ENCODE assay signal across 22 mouse cellular contexts in genomic region chr3:59877601-59878000, GRCm38 (mm10). TPM values are rescaled to one million over a fixed set of nuclear protein-coding genes. Genes with fewer than 3 reads are reported as not detected.
A peak's percentile ranks its signal among the peaks of the same experiment; 100 is the strongest.
DNase-seq lines count a peak whose midpoint lies in the region; TF ChIP-seq lines count a peak whose summit lies in the region.
"Not testable (repeated sequence)": the region's sequence is repeated elsewhere in the genome, so short reads cannot be mapped to it uniquely, and the experiment has no call there.
"Had no signal": no experiment of that assay in that cellular context is flagged by ENCODE, and none has a peak within 500 bp of the region (broad histone marks: within the 10 kb centered on the region; RNA-seq: fewer than 3 reads in every experiment).

No protein-coding gene starts in this region.

- not testable (repeated sequence) for H3K36me3 ChIP-seq in ES-Bruce4 (ENCODE audit: control insufficient read depth, insufficient read depth, low read length, poor library complexity, severe bottlenecking); ES-E14 (ENCODE audit: control insufficient read depth, insufficient read depth, low read length, poor library complexity, severe bottlenecking)

- H3K27ac ChIP-seq in ES-Bruce4 (ENCODE audit: insufficient read depth, low read length); ES-E14 (ENCODE audit: insufficient read depth, low read depth, low read length, poor library complexity, severe bottlenecking): not testable (repeated sequence)

- peaks cover 12% of the 10 kb centered on the region for H3K9me3 ChIP-seq in ES-Bruce4 (replicated peaks; ENCODE audit: control insufficient read depth, insufficient read depth, low read length, poor library complexity, severe bottlenecking)
- H3K9me3 ChIP-seq in ES-E14 (ENCODE audit: control insufficient read depth, insufficient read depth, low read depth, low read length): not testable (repeated sequence)

- TF ChIP-seq POLR2A in ES-Bruce4 (IDR thresholded peaks at IDR 0.05; ENCODE audit: insufficient read depth, low read length): not testable (repeated sequence)

- not testable (repeated sequence) for TF ChIP-seq CTCF in ES-Bruce4 (IDR thresholded peaks at IDR 0.05; ENCODE audit: low read depth, low read length)

- in situ Hi-C loops in ES-E14 (cut with MboI; ENCODE audit: low sequenced_read_pairs in 2 of 2, unreplicated experiment in 2 of 2): loop anchor here in 1 of 2 experiments (10.0 kb wide), 1 partner anchor 227 kb away; no protein-coding TSS in a partner anchor

- H3K27me3 ChIP-seq in ES-Bruce4 (ENCODE audit: control insufficient read depth, insufficient read depth, low read length, poor library complexity, severe bottlenecking): not testable (repeated sequence)

- 0 out of 2 replicates have a peak, but pooled peaks have one; percentile 23 for TF ChIP-seq EP300 in ES-Bruce4 (IDR thresholded peaks at IDR 0.05; ENCODE audit: insufficient read depth, low read depth, low read length)

- H3K4me3 ChIP-seq in ES-Bruce4 (ENCODE audit: low read depth, low read length); ES-E14 (ENCODE audit: insufficient read depth in 1 of 2, low read depth in 1 of 2, low read length in 2 of 2, poor library complexity in 1 of 2, severe bottlenecking in 1 of 2): not testable (repeated sequence)

- not testable (repeated sequence) for H3K9ac ChIP-seq in ES-Bruce4 (ENCODE audit: low read depth, poor library complexity, severe bottlenecking); ES-E14 (ENCODE audit: insufficient read depth, low read depth, low read length, poor library complexity, severe bottlenecking)

- peak; percentile 62 for DNase-seq in ES-CJ7 (ENCODE audit: low read depth, low spot score)
- peak; percentile 16 for DNase-seq in ES-E14 (ENCODE audit: low read depth, low spot score)
- peak; percentile 71 for DNase-seq in R1 (ENCODE audit: low read depth, low spot score)
- peak; percentile 13 for DNase-seq in ZHBTc4 (ENCODE audit: low read depth, low spot score)

- not testable (repeated sequence) for H3K4me1 ChIP-seq in ES-Bruce4 (ENCODE audit: control insufficient read depth, insufficient read depth, low read length)
- peaks cover 0 to 15% of the 10 kb centered on the region in 2 experiments; a peak in 2 of 4 replicates for H3K4me1 ChIP-seq in ES-E14 (ENCODE audit: control insufficient read depth in 2 of 2, insufficient read depth in 2 of 2, low read length in 2 of 2, poor library complexity in 1 of 2)

RNA-seq across cellular contexts. Expression of gene Gm8298, which starts 16.8 kb away (rescaled TPM):
- polyA plus RNA-seq in ES-Bruce4 (2011; ENCODE audit: insufficient read depth, insufficient read length, low read depth, missing spikeins): 0.67 TPM in 1 of 2 replicates, not detected in the other
- not detected in 2 replicates for total RNA-seq in ES-E14 (2012; rRNA removed)
- total RNA-seq: adrenal gland, adult 18-20 months; adrenal gland, adult 2 months; adrenal gland, adult 8-10 months; adrenal gland, postnatal 10 days; adrenal gland, postnatal 14 days; adrenal gland, postnatal 25 days; adrenal gland, postnatal 36 days; adrenal gland, postnatal 4 days; CH12.LX; MEL had no signal
- polyA plus RNA-seq: activated CD4-positive, CD25-positive, alpha-beta regulatory T cell, adult 4 months; adrenal gland, adult 2 months; brain, embryonic 14.5 days; C2C12; CD4-positive, CD25-positive, alpha-beta regulatory T cell, adult 4 months; cerebellum, adult 2 months; G1E; Patski had no signal

RNA-seq across cellular contexts. Expression of gene C130079G13Rik, which starts 47.4 kb away (rescaled TPM):
- not detected in 2 replicates for polyA plus RNA-seq in ES-Bruce4 (2011; ENCODE audit: insufficient read depth, insufficient read length, low read depth, missing spikeins)
- total RNA-seq in ES-E14 (2012; rRNA removed): not detected in 2 replicates
- total RNA-seq: adrenal gland, adult 18-20 months; adrenal gland, adult 2 months; adrenal gland, adult 8-10 months; adrenal gland, postnatal 10 days; adrenal gland, postnatal 14 days; adrenal gland, postnatal 25 days; adrenal gland, postnatal 36 days; adrenal gland, postnatal 4 days; CH12.LX; G1E; MEL had no signal
- polyA plus RNA-seq: activated CD4-positive, CD25-positive, alpha-beta regulatory T cell, adult 4 months; adrenal gland, adult 2 months; brain, embryonic 14.5 days; C2C12; CD4-positive, CD25-positive, alpha-beta regulatory T cell, adult 4 months; cerebellum, adult 2 months; G1E; Patski had no signal

Comparison
In these comparisons a context has a peak if more than half of its experiments do, and no peak if none do; other contexts are left out.
1. DNase-seq: peak in every context shown above with its lines; median percentile 71 in R1; 62 in ES-CJ7; 16 in ES-E14; 13 in ZHBTc4.